Mouse (Mus musculus): ENCODE measurements around the gene March2.
A peak's percentile ranks its signal among the peaks of the same experiment; 100 is the strongest.

The March2 gene

DNA sequence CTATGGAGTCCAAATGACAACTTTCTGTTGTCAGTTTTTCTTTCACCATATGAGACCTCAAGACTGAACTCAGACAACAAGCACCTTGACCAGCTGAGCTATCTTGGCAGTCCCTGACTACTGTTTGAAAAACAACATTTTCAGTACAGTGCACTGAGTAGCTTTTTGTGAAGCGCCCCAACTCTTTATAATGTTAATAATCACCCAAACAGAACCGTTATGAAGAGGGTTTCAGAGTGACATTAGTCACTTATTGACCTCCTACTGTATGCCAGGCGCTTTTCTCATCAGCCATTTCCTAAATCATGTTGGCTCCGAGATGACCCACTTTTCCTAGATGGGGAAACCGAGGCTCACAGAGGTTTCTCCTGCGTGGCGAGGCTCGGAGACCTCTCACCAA is 488 bp downstream of the March2 start:
- DNase-seq (ENCODE audit: low spot score in 2 of 2): no peak

DNA sequence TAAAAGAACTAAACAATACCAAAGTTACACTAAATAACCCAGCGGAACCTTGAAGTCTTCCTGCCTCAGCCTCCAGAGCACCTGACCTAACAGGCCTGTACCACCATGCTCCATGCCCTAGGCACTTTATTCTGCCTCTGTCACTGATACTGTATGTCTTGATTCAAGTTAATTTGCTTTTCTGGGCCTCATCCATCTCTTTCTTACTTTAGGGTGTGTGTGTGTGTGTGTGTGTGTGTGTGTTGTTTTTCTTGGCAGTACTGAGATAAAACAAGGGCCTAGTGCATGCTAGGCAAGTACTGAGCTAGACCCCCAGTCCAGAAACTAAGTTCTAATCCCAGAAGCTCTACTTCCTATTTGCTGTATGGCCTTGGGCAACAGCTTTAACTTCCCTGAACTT is 1.2 kb downstream of the March2 start:
- no peak for DNase-seq (ENCODE audit: low spot score in 2 of 2)

GRCm38 (mm10) chr17:33714779-33715178 is 3.7 kb downstream of the March2 start:
- no peak for DNase-seq (ENCODE audit: low spot score in 2 of 2)

DNA sequence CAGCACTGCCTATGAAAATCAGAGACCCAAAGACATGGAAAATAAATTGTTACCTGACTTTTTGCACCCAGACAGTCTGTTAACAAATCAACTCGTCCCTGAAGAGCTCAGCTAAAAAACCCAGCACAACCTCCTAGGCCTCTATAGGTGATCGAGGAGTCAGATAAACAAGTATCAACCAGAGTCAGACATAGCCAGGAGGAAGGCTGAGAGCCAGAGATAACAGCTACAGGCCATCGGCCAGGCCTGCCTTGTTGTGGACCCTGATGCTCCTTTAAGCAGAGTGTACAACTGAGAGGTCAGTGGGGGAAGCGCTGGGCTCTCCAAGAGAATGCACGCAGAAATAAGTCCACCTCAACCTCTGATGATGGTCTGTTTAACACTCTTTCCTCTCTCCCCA is 5.2 kb downstream of the March2 start:
- no peak for DNase-seq (ENCODE audit: low spot score in 2 of 2)

GRCm38 (mm10) chr17:33709834-33710233 is 8.6 kb downstream of the March2 start:
- DNase-seq (ENCODE audit: low spot score in 2 of 2): no peak

DNA sequence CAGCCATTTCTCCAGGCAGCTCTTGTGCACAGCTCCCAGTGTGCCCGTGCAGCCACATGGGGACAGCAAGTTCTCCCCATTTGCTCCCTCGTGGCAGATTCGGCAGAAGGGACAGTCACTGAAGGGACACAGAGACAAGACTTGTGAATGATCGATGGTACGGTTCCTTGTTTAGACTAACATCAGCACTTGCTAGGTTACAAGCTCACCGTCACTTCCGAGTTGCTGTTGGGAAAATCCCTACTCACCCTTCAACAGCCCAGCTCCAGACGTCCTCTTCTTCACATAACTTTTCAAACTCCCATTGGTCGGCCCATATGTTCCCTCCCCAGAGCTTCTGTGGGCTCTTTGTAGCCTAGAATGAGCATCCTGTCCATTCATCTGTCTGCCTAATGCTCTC is 15.4 kb downstream of the March2 start:
- no peak for DNase-seq (ENCODE audit: low spot score in 2 of 2)

GRCm38 (mm10) chr17:33702178-33702577 is 16.3 kb downstream of the March2 start:
- DNase-seq (ENCODE audit: low spot score in 2 of 2): no peak

DNA sequence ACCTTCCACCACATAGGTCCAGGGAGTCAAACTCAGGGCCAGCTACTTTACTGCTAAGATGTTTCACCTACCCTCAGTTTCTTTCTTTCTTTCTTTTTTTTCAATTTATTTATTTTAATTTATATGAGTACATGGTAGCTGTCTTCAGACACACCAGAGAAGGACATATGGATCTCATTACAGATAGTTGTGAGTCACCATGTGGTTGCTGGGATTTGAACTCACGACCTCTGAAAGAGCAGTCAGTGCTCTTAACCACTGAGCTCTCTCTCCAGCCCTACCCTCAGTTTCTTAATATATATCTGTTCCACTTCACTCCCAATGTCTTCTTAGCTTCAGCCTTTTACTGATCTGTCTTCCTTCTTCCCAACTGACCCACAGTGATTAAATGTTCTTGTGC is 23.0 kb downstream of the March2 start:
- no peak for DNase-seq (ENCODE audit: low spot score in 2 of 2)

GRCm38 (mm10) chr17:33686760-33687159 is 31.7 kb downstream of the March2 start, which contains the start of gene Hnrnpm:
Hnrnpm (minus strand) TSS chr17:33686860.
- no peak for DNase-seq (ENCODE audit: low spot score in 2 of 2)

DNA sequence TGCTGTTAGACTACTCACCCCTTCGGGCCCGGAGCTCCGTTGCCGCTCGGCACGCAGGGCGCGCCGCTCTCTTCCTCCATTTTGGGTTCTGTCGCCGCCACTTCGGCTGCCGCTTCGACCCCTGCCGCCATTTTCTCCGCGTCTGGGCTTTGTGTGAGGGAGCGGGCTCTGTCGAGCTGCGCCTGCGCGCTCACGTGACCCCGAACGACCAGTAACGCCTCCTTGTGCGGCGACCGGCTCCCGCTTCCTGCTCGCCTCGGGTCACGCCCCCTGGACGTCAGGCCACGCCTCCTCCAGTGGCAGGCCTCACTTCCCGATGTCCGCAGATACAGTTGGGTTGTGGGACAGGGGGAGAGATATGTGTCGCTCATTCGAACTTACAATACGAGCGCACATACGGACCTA is 33.2 kb downstream of the March2 start:
- DNase-seq (ENCODE audit: low spot score in 2 of 2): peak; percentile 95 to 98

- peak; percentile 62 to 76 for DNase-seq (ENCODE audit: low spot score in 2 of 2)
These were observed 33.7 kb downstream of the March2 start for GRCm38 (mm10) chr17:33684671-33685231.

- no peak for DNase-seq (ENCODE audit: low spot score in 2 of 2)
These were observed 36.7 kb downstream of the March2 start for GRCm38 (mm10) chr17:33681767-33682166.

- no peak for DNase-seq (ENCODE audit: low spot score in 2 of 2)
These were observed 39.7 kb downstream of the March2 start for GRCm38 (mm10) chr17:33678771-33679170.

- DNase-seq (ENCODE audit: low spot score in 2 of 2): no peak
These were observed 42.4 kb downstream of the March2 start for GRCm38 (mm10) chr17:33676086-33676485.

DNA sequence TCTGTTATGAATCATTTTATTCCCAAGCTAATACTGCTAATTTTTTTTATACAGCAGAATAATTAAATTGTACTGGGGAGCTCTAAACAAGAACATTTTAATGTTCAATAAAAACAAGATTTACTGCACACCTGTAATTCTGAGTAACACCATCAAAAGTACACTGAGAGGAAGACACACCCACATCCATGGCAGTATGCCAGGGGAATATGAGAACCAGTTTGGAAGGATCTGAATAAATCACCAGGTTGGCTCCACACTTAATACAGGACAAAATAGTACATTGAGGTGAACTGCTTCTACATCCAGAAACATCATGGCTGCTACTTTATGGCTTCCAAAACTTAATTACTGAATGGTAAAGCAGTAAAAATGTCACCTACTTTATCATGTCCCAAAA is 43.0 kb downstream of the March2 start:
- DNase-seq (ENCODE audit: low spot score in 2 of 2): no peak

DNA sequence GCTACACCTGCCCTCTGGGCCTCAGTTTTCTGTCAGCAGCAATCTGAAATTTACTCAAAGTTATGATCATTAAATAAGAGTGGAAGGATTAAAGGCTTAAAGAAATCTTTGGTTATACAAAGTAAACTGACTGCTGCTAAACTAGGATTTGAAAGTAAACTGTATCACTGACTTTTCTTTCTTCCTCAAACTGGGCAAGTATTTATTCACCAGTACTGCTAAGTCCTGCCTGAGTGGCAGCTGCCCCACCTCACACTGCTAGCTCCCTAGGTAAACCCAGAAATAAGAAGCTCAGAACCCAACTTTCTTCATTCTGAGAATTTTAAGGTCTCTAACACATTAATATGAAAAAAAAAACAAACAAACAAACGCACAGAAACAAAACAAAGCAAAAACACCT is 44.6 kb downstream of the March2 start:
- no peak for DNase-seq (ENCODE audit: low spot score in 2 of 2)

GRCm38 (mm10) chr17:33669681-33670080 is 48.8 kb downstream of the March2 start:
- no peak for DNase-seq (ENCODE audit: low spot score in 2 of 2)

DNA sequence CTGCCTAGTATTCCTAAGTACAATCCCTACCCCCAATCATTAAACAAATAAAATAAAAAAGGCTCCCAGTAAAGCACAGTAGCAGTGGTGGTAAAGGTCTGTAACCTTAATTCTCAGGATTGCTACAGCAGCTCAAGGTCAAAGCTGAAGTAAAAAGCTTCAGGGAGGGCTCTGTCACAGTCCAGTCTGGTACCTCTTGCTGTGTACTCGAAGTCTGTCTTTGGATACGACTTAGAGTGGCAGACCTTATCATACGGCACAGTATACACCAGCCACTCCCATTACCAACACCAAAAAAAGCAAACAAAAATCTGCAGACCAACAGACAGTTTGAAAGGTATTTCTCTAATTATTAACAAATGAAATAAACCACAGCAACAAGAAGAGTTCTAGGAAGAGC is 51.7 kb downstream of the March2 start:
- no peak for DNase-seq (ENCODE audit: low spot score in 2 of 2)

DNA sequence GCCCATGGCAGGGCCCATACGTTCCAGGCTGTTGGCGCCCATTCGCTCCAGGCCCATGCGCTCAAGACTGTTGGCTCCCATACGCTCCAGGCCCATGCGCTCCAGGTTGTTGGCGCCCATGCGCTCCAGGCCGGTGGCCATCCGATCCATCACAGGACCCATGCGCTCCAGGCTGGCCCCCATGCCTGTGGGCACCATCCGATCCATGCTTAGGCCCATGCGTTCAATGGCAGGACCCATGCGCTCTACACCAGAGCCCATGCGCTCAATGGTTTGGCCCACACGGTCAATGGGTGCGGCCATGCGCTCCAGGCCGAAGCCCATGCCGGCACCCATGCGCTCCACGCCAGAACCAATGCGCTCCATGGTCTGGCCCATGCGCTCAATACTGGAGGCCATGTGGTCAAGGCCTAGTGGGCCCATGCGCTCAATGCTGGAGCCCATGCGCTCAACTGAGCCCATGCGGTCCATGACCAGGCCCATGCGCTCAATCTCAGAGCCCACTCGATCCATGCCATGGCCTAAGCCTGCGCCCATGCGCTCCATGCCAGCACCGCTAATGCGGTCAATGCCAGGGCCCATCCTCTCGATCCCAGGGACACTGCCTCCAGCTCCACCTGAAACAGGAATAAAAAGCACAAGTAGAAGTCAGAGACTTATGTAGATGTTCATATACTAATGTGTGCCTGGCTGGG is 68.5 kb downstream of the March2 start:
- no peak for DNase-seq (ENCODE audit: low spot score in 2 of 2)

DNA sequence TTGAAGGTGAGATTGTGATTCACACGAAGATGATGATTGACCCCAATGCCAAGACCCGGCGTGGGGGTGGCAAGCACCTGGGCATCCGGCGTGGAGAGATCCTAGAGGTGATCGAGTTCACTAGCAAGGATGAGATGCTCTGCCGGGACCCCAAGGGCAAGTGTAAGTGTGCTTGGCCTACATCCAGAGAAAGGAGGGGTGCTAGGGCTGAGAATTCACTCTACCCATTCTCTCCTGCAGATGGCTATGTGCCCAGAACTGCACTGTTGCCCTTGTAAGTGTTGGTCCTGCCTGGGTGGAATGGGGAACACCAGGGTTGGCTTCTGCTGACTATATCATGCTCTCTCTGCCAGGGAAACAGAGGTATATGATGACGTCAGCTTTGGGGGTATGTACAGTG is 73.4 kb downstream of the March2 start:
- no peak for DNase-seq (ENCODE audit: low spot score in 2 of 2)

DNA sequence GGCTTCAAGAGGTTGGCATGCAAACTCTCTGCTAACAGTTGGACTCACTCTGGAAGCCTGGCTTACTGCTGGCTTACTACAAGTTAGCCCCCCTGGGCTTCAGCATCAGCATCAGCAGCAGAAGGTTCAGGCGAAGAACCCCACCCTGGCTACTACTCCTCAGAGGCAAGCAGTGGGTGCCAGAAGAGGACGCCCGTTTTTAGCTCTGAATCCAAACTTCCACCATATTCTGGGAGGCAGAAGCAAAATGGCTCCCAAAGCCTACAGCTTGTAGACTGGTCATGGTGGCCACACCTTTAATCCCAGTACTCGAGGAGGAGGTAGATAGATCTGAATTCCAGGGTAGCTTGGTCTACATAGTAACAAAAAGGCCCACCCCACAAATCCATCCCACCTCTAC is 74.4 kb downstream of the March2 start:
- DNase-seq (ENCODE audit: low spot score in 2 of 2): no peak

- DNase-seq (ENCODE audit: low spot score in 2 of 2): no peak
These were observed 78.7 kb downstream of the March2 start for GRCm38 (mm10) chr17:33639743-33640142.

DNA sequence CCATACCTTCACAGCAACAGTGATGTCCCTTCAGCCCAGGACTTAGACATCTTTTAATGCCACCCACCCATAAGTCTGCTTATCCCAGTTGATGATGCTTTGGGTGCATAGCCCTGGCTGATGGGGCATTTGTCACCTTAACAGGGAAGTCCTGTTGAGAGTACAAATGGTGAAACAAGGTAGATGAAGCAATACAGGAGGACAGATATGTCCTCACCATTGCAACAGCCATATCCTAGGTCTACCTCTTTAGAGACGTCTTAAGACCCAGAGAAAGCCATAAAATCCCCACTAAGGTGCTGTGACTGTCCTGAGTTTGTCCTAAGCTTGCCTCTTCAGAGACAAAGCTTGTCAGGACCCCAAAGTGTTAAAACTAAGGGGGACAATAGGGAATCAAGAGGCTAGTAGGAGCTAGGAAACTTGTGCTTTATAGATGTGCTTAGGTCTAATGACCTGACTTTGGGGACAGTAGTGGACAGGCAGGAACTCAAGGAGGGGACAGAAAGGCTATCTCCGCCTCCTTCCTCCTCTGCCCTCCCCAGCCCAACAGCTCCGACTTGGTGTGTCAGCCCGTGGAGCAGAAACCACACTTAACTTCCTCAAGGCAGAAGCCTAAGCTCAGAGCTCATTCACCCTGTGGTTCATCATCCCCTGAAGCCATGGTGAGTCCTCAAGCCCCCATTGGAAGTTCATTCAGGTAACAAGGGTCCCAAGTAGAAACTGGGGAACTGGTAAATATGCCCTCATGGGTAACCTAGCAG is 80.8 kb downstream of the March2 start, which contains the start of gene Pram1:
Gene Pram1, plus strand, starts transcription at position 541 of the 761 bp plus-strand sequence.
- no peak for DNase-seq (ENCODE audit: low spot score in 2 of 2)
